Mouse (Mus musculus) liver, adult (tissue): ENCODE results near the gene Alg9.

Source experiments
- GATA4 ChIP-seq: IDR thresholded peaks from 2 replicates; pipeline ENCODE4 v1.6.1; 2014; ENCODE audit warnings: mild to moderate bottlenecking, low read length; ENCODE audit not compliant: insufficient replicate concordance

The Alg9 gene

DNA sequence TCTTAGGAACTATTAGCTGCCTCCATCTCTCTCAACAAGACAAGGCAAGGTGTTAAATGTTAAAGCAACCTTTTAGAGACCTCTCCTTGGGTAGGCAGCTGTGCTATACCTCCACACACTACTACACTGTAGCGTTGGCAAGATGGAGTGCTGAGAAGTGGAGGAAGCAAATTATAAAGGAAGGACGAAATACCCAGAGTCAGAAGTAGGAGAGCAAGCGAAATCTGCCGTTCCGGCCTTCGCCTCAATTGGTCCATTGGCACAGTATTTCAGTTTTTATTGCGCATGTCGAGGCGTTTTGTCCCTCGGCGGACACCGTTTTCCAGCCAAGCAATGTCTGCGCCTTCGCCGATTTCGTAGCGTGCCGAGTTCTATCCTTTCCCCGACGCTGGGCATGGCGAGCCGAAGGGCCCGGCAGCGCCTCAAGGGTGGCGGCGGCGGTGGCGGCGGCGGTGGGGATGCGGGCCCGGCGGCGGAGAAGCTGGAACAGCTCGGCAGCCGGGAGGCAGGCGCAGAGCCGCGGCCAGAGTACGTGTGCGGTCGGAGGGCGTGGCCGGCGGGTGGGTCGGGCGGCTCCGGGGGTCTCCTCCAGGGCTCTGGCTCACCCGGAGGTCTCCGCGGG, at the start of gene Alg9, which contains the start of gene 1110032A03Rik:
Gene Alg9 (plus strand): TSS at position 29 of the 622 bp plus-strand sequence.
Gene 1110032A03Rik (minus strand): TSS at position 530 of the 622 bp plus-strand sequence.
- no peak for TF ChIP-seq GATA4

DNA sequence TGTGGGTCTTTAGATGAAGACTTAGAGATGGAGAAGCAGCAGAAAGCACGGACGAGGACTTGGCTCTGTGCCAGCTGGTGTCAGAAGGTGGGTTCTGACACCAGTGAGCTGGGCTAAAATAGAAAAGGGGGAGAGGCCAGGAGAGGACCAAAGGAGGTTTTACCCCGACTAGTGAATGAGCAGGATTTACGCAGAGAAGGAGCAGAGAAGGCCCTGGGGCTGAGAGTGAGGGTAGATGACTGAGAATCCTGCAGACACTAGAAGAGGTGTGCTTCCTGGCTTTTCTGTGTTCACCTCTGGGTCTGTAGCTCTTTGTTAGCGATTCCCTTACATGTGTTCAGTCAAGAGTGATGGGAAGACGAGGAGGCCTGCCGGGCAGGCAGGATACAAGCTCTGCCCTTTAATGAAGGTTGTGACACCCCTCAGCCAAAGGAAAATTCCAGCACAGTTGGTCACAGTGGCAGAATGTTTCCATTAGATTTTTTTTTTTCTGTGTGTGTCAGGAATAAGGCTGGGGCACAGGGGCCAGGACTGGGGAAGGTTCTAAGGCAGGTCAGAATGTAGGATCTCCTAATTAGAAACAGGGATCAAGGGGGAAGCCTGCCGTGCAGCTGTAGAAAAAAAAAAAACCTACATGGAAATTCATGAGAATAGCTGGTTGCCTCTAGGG, 48.8 kb upstream of the Alg9 start:
- TF ChIP-seq GATA4: no peak

DNA sequence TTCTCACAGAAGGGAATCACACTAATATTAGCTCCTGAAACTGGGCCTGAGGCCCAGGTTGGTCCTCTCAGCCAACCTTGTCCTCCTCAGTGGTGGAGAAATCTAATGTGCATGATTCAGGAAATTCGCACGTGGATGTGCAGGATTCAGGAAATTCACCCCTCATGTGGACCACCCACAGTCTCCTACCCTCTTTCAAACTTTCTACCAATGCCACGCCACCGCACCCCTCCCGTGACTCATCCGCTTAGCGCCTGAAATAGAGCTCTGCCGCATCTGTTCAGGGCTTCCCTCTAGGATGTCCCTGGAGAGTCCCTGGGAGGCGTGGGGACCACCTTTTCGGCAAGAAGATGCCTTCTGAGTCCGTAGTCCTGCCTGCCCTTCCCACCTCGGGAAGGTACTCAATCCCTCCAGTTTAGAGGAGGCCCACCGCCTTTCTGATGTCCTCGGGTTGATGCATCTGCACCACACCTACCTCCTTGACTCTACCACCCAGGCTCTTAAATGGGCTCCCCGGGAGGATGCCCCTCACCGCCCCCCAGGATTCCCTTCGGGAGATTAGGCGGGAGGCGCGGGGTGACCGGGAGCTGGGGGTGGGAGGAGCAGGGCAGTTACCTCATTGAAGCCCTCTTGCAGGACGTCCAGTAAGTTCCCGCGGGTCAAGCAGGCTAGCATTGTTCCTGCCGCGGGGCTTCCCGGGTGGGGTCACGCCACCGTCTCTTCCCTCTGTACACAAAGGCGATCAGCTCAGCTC, 47.5 kb upstream of the Alg9 start:
- no peak for TF ChIP-seq GATA4

DNA sequence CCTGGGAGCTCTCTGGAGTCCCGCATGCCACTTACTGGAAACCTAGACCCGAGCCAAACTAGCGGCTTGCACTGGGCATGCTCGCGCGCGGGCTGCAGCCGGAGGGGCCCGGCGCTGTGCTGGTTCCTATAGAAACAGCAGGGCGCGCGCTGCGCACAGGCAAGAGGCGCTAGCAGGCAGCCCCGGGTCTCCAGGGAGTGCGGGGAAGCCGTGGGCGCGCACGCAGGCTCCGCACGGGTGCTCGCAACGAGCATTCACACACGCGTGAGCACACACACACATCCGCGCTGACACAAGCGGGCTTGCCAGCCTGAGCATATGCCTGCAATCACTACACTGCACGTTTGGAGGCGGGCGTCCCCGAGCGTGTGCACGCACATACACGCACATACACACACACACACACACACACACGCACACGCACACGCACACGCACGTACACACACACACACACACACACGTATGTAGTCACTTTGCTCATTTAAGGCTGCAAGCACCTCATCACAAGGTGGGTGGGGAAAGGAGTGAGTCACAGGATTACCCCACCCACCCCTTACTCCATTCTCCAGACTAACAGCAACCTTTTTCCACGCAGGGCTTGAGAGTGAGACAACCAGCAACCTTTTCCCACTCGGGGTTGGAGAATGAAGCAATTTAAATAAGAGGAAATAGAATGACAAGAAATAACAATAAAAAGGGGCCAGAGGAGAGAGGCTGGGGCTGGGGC, 46.7 kb upstream of the Alg9 start:
- no peak for TF ChIP-seq GATA4

DNA sequence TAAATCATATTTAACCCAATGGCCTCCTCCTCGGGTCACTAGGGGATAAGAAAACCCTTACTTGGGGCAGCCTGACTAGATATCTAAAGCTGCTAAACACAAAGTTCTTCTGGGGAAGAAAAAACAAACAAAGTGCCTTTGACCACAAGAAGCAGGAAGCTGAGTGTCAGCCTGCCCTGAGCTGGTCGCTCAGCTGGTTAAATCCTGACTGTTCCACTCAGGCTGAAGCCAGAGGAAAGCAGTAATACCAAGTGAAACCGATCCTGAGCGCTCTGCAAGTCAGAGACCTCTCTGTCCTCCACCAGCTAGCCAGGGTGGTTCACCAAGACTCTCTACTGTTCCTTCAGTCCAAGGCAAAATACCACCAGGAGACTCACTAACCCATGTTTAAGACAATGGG, 45.2 kb upstream of the Alg9 start:
- TF ChIP-seq GATA4: no peak

DNA sequence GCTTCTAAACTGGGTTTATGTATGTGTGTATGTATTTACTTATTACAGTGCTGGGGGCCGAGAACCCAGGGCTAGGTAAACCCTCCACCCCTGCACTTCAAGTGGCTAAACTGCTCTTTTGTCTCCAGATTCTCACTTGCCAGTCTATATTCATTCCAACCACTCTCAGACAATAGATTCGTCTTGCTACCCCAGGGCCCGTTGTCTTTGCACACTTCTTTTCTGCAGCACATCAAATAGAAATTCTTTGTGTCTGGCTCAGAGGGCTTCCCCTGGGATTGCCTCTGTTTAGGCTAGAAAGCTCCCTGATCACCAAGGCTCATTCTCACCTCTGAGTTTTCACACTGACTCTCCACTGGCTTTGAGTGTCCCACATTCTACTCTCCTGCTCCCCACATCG, 42.3 kb upstream of the Alg9 start:
- TF ChIP-seq GATA4: no peak

DNA sequence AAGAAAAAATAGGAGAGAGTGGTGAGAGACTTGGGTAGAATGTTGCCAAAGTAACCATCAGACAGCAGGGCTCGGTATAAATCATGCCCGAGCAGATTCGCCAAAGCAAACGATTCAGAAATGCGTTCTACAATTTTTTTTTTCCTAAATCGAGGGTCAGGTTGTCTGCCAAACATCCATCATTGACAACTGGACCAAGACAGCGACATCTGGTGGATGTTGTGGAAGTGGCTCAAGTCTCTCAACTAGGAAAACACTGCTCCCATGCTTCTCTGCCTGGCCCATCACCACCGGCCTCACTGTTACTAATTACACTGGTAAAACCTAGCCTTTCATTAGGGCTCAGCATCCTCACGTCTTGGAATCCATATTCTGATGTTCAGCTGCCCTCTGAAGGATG, 39.8 kb upstream of the Alg9 start:
- TF ChIP-seq GATA4: no peak

DNA sequence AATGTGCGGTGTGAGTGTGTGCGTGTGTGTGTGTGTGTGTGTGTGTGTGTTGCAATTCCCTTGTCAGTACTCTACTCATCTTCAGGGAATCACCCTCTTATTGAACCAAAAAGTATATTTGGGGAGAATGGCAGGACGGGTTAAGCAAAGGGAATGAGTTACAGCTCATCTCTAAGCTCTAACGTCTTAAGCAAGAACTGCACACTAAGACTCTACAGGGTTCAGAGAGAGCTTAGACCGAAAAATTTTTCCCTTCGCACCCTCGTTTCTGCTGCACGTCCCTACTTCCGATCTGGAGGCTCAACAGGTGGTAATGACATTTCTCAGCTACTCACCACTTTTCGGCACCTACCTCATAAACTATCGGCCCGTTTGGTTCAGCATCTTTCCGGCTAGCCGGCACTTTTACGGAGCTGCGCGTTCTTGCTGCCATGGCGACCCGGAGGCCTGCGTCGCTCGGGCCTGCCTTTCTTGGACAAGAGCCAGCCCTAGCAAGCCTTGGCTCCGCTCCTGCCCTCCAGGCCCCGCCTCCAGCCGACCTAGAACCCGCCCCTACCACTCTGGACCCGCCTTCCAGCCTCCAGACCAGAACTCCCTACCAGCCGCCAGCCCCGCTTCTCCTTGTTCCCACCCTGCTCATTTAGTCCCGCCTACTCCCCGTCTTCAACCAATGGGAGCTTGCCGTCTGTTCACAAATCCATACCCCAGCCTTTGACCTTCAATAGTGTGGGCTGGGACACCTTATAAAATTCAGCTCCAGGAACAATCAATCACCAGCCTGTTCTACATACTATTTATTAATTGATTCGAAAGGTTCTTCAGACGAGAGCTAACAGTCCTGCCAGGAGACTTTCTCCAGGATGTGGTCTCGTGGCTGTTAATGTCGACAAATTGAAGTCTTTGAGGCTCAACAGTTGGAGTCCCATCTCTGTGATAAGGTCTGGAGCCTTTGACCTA, 35.6 kb upstream of the Alg9 start, which contains the start of gene Dixdc1:
Gene Dixdc1 (minus strand): TSS at position 604 of the 957 bp plus-strand sequence.
- TF ChIP-seq GATA4: no peak

DNA sequence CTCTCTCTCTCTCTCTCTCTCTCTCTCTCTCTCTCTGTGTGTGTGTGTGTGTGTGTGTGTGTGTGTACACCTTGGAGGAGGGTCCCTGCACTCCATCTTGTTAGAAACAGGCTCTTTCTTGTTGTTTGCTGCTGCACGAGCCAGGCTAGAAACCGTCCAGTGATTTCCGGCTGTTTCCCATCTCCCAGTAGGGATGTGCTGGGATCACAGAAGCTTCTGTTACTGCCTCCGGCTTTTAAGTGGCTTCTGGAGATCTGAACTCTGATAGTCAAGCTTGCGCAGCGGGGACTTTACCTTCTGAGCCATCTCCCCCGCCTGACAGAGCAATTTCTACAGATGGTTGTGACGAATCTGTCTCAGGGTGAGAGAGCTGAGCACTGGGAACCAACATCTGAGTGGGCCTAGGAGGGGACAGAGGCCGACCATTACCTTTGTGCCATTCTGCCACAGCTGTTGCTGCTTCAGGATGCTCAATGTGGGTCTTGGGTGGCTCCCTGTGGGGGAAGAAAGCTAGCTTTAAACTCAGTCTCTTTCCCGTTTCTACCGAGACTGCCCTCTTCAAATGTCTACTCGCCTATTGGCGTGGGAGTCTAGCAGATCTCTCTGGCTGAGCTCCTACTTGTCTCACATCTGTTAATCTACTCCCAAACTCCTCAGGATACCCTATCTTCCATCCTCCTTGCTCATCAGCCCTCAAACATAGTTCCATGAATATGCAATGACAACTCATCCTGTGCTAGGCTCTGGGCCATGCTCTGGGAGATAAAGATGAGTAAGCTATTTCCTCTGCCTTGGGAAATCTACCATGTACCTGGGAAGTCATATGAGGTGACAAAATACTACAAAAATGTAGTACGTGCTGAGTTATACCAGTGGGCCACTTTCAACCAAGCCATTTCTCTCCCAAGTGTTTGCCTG, 33.7 kb upstream of the Alg9 start:
- no peak for TF ChIP-seq GATA4

DNA sequence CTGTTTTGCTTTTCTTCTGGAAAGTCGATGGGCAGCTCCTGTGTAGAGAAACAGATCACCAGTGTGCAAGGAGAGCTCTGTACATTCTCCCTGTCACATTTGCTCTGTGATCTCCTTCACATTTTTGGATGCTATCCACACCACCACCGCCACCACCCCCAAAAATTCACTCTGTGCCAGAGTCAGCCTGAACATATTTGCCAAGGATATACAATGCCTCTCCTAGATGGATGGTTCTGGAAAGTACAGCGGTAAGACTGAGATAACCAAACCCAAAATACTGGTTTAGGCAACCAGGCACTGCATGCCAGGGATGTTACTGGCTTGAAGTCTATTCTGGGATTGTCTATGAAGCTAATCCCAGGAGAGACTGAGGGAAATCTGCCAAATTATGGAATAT, 32.6 kb upstream of the Alg9 start:
- no peak for TF ChIP-seq GATA4

DNA sequence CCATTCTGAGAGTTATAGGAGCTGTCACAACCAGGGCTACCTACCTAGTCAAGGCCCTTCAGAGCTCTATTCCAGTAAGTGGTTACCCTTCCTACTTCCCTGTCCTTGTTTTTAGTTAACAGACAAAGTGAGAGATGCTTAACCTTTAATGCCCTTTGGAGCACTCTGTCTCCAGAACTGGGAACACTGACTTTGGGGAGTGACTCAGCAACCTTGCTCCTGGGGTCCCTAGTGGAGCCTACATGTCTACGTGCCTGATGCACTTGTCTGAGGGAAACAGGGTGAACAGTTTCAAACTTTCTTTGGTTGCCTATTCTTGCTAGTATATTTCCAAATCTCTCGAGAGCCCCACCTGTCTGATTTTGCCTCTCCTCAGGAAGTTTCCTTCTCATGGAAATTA, 32.1 kb upstream of the Alg9 start:
- TF ChIP-seq GATA4: no peak

DNA sequence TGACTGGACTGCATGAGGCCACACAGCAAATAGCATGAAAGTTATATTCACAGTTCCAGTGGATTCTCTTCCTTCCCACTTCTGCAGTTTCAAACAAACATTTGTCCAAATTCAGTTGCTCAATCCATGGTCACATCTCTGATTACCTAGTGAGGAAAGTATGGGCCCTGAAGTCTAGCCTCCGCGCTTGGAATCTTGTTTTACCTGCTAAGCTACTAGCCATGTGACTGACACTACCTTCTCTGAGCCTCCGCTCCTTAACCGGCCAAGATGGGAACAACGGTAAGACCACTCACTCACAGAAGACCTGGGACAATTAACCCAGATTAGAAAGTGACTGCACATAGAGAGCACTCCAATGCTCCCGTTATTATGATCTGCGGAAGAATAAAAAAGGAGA, 29.0 kb upstream of the Alg9 start:
- TF ChIP-seq GATA4: no peak

DNA sequence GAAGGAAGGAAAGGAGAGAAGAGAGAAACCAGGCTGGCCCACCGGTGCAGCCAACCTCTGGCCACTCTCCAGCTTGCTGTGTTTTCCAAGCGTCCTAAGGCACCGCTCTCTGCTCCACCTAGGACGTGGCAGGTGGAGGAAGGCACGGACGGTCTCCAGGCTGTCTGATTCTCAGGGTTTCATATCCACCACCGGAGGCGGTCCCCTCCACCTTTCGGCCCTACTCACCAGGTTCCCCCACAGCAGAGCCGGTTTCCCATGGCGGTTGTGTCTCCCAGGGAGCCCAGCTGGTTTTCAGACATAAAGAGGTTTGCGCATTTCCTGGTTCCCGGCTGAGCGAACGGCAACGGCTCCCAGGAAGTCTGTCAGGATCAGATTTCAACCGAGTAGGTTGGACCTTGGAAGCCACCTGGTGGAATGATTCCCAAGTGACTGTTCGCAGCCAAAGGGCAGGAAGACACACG, 28.6 kb upstream of the Alg9 start, which contains the start of gene 2310030G06Rik:
Gene 2310030G06Rik (minus strand): TSS at position 323 of the 464 bp plus-strand sequence.
- no peak for TF ChIP-seq GATA4

DNA sequence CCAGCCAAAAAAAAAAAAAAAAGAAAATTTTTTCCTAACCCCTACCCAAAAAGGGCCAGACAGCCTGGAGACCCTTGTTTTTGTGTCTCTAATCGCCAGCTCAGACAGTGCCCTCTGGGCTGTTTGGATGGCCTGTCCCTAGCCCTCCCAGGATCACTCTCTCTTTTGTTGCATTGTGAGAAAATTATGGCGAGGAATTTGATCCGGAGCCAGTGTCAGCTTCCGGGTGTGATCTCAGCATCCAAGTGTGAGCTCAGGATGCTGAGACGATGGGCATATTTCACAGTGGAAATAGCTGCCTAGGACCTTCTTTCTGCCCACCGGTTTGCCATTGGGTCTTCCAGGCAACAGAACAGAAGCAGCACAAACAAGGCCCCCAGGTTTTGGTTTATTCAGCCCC, 24.1 kb upstream of the Alg9 start:
- TF ChIP-seq GATA4: no peak

DNA sequence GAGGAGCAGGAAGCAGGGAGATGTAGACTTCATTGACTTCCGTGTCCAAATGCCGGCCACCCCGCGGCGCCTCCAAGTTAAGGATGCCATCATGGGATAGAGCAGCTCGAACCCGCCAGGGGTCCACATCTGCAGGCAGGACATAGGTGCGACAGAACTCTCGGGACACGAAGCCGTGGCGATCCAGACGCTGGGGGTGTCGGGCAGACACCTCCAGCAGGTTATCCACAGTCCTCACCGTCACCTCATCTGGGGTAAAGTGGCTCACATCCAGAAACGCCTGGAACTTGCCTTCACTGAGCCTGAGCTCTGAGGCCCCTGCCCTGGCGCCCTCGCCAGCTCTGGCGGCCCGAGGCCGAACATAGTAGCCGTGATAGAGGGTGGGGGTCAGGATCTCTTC, 23.5 kb upstream of the Alg9 start, which contains the start of gene Cryab:
Gene Cryab (plus strand): TSS at position 3 of the 400 bp plus-strand sequence.
- no peak for TF ChIP-seq GATA4
